Mouse (Mus musculus) kidney, postnatal 0 days (tissue): Measurements from ENCODE around the gene Tsga10. TPM values are rescaled to one million over a fixed set of nuclear protein-coding genes. Genes with fewer than 3 reads are reported as not detected.

ENCODE experiments used
- ATAC-seq: fragments of 200-750 bp; cut with Nextera tagmentation; replicated peaks from 2 replicates; pipeline ENCODE4 v1.8.0; 2017; ENCODE audit warnings: low read depth, moderate number of reproducible peaks, moderate TSS enrichment, moderate library complexity; ENCODE audit not compliant: low FRiP score
- DNase-seq: peaks from one replicate; pipeline ENCODE4 v3.0.0-alpha.2; 2016; ENCODE audit warnings: low spot score
- H3K27ac ChIP-seq: fragments of 300-500 bp; sonication (generic); 2 replicates; pipeline ENCODE4 v1.5.1; 2014; ENCODE audit warnings: mild to moderate bottlenecking
- H3K27me3 ChIP-seq: fragments of 300-500 bp; sonication (generic); 2 replicates; pipeline ENCODE4 v1.6.1; 2014; ENCODE audit warnings: low read length, mixed read lengths; ENCODE audit not compliant: insufficient read depth
- H3K36me3 ChIP-seq: fragments of 300-500 bp; sonication (generic); 2 replicates; pipeline ENCODE4 v1.6.1; 2014; ENCODE audit warnings: low read length, mixed read lengths; ENCODE audit not compliant: insufficient read depth
- H3K4me1 ChIP-seq: fragments of 300-500 bp; sonication (generic); replicated peaks from 2 replicates; pipeline ENCODE4 v1.6.1; 2014; ENCODE audit warnings: antibody characterized with exemption, low read length, mixed read lengths; ENCODE audit not compliant: insufficient read depth
- H3K4me2 ChIP-seq: fragments of 300-500 bp; sonication (generic); 2 replicates; pipeline ENCODE4 v1.6.1; 2014; ENCODE audit warnings: mild to moderate bottlenecking, low read length, moderate library complexity, mixed read lengths
- H3K4me3 ChIP-seq: fragments of 300-500 bp; sonication (generic); replicated peaks from 2 replicates; pipeline ENCODE4 v1.5.1; 2014; ENCODE audit warnings: low read depth, low read length
- H3K9ac ChIP-seq: fragments of 300-500 bp; sonication (generic); 2 replicates; pipeline ENCODE4 v1.6.1; 2014; ENCODE audit warnings: low read depth, low read length
- H3K9me3 ChIP-seq: fragments of 300-500 bp; sonication (generic); replicated peaks from 2 replicates; pipeline ENCODE4 v1.6.1; 2016; ENCODE audit warnings: low read length, inconsistent platforms, mixed read lengths
- CTCF ChIP-seq: IDR thresholded peaks from 2 replicates; pipeline ENCODE4 v1.5.1; 2016; ENCODE audit warnings: antibody characterized with exemption, low read depth, mild to moderate bottlenecking, moderate library complexity
- WGBS: fragments of 180-500 bp; shearing (Covaris S2); extraction: QIAGEN DNeasy Blood & Tissue Kit; methylation state at CpG from one replicate; pipeline ENCODE4 v1.1.7; 2014; 5-methylcytosine and 5-hydroxymethylcytosine counted together
- polyA plus RNA-seq: library from polyadenylated mRNA; unstranded; fragments of >200 nt; fragmentation: Nextera tagmentation; extraction: Ambion mirVana; gene quantifications from 2 replicates; pipeline ENCODE4 v1.2.1, GENCODE M21; 2015

The Tsga10 gene
- polyA plus RNA-seq, 1 experiment from 2014 or later, result 5.3 TPM

DNA sequence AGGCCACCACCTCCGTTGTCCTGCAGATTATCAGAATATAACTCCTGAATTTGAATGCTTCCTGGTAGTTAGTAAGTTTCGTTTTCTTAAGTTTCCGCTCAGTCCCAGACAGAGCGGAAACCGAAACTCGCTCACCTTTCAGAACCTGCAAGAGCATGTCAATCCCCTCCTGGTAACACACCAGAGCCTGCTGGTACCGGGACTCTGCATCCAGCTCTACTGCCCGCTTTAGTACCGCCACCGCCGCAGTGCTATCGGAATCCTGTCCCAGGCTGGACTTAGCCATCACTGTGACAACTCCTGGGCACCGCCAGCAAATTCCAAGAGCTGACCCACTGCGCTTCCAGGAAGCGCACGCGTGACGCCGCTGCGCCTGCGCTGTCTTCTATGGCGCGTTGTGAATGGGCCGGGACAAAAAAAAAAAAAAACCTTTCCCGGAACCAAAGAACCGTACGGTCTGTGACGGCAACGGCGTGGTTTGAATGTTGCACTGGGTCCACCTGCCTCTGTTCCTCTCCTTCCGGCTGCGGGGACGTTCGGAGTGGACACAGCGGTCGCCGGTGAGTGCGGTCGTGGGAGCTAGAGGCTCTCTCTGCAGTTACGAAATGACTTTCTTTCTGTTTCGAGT is 23.9 kb upstream of the Tsga10 start, which contains the start of the genes Mitd1 and Mrpl30:
Gene Mitd1, minus strand, starts transcription at position 387 of the 628 bp plus-strand sequence.
Gene Mrpl30, plus strand, starts transcription at position 453 of the 628 bp plus-strand sequence.
- 0 out of 2 replicates have a peak, but pooled peaks cover 6% of the 10 kb centered on the region for H3K4me1 ChIP-seq
- peak; percentile 93 for DNase-seq
- TF ChIP-seq CTCF, result 0 out of 2 replicates have a peak, but pooled peaks have one; percentile 2
- no peaks in the 10 kb centered on the region for H3K9me3 ChIP-seq
- H3K9ac ChIP-seq, result peak within 1 kb of the TSS; percentile 64
- H3K27me3 ChIP-seq, result no peaks in the 10 kb centered on the region
- peak within 1 kb of the TSS; percentile 72 for H3K27ac ChIP-seq
- WGBS, result under 1% methylated on average over 41 of the region's 41 CpGs
- peak within 1 kb of the TSS; percentile 71 for H3K4me2 ChIP-seq
- ATAC-seq, result peak; percentile 92
- H3K36me3 ChIP-seq, result 0 out of 2 replicates have a peak, but pooled peaks cover 1% of the 10 kb centered on the region
- H3K4me3 ChIP-seq, result peak within 1 kb of the TSS; percentile 59

DNA sequence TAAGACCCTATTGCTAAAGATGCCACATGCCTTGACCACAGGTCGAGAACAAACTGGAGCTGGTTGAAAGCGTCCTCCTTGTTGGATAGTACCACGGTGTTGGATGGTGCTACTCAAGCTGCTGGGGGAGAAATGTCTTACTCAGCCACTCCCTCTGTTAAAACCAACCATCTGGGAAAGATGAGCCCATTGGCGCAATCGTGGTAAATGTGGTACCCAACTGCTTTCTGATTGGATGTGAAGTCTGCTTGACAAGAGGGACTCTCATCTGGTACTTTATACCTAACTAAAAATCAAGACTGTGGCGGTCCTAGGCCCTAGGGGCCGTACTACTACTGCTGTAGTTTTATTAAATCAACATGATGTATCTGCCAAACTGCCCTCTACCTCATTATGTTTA is 23.0 kb upstream of the Tsga10 start:
- Histone ChIP-seq H3K4me1 (0 out of 2 replicates have a peak, but pooled peaks cover 6% of the 10 kb centered on the region), H3K36me3 (0 out of 2 replicates have a peak, but pooled peaks cover 4% of the 10 kb centered on the region), H3K9me3 (no peaks in the 10 kb centered on the region), H3K4me3 (peak overlapping the region; percentile 59), H3K4me2 (peak overlapping the region; percentile 52), H3K27ac (no peak overlapping the region), H3K9ac (peak overlapping the region; percentile 64), H3K27me3 (no peaks in the 10 kb centered on the region)
- WGBS, result 86% methylated on average over 7 of the region's 7 CpGs
- DNase-seq, result no peak
- TF ChIP-seq CTCF, result no peak
- no peak for ATAC-seq

DNA sequence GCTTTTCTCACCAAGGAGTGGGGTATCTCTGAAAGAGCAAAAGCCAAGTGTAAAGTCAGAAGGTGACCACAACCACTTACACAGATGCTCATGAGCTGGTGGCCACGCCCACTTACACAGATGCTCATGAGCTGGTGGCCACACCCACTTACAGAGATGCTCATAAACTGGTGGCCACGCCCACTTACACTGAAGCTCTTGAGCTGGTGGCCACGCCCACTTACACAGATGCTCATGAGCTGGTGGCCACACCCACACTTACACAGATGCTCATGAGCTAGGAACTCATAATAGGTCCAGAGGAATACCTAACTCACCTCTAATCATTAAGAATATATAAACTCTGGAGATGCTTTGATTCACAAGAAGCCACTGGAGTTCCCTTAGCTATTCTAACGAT is 18.2 kb upstream of the Tsga10 start:
- Histone ChIP-seq H3K36me3 (peaks cover 24% of the 10 kb centered on the region), H3K4me3 (no peak overlapping the region), H3K9ac (no peak overlapping the region), H3K9me3 (no peaks in the 10 kb centered on the region), H3K27ac (no peak overlapping the region), H3K4me1 (0 out of 2 replicates have a peak, but pooled peaks cover 5% of the 10 kb centered on the region), H3K4me2 (no peak overlapping the region), H3K27me3 (no peaks in the 10 kb centered on the region)
- no peak for DNase-seq
- no peak for ATAC-seq
- WGBS, result 79% methylated on average over 4 of the region's 4 CpGs
- no peak for TF ChIP-seq CTCF

DNA sequence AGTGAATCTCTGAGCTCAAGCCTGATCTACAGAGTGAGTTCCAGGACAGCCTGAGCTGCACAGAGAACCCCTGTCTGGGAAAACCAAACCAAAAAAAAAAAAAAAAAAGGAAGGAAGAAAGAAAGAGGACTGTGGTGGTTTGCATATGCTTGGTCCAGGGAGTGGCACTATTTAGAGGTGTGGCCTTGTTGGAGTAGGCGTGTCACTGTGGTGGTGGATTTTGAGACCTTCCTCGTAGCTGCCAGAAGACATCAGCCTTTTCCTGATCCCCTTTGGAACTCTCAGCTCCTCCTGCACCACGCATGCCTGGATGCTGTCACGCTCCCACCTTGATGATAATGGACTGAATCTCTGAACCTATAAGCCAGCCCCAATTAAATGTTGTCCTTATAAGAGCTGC is 17.2 kb upstream of the Tsga10 start:
- H3K27ac ChIP-seq, result no peak overlapping the region
- no peaks in the 10 kb centered on the region for H3K4me1 ChIP-seq
- H3K4me2 ChIP-seq, result no peak overlapping the region
- ATAC-seq, result no peak
- no peak for DNase-seq
- no peaks in the 10 kb centered on the region for H3K9me3 ChIP-seq
- 92% methylated on average over 4 of the region's 4 CpGs for WGBS
- H3K9ac ChIP-seq, result no peak overlapping the region
- no peaks in the 10 kb centered on the region for H3K27me3 ChIP-seq
- peaks cover 33% of the 10 kb centered on the region for H3K36me3 ChIP-seq
- TF ChIP-seq CTCF, result no peak
- no peak overlapping the region for H3K4me3 ChIP-seq

DNA sequence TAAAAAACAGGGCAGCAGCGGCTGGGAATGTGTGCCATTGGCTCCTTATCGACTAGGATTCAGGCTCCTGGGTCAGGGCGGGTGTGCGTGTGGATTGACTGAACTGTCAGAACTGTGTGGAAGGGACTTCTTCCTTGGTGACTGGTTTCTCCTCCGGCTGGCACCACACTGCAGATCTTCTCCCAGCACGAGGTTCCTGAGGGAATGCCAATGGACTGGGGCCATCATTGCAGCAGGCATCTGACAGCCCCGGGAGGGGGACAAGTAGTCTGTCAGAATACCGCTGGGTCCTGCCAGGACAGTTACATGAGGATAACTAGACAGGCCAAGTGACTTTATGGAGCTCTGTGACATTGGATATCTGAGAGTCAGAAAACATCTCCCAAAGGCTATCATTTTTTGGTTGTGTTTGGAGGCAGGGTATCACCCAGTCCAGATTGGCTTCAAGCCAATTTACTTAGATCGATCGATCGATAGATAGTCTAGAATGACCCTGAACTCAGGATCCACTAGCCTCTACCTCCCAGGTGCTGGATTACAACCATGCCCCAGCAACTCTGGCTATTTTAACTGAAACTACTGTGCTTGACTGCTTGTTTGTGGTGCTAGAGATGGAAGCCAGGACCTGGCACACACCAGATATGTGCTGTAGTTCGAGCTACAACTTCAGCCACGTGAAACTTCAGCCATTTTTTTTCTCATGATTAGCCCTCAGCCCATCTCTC is 11.7 kb upstream of the Tsga10 start:
- no peak for ATAC-seq
- H3K9me3 ChIP-seq, result no peaks in the 10 kb centered on the region
- no peak overlapping the region for H3K4me3 ChIP-seq
- WGBS, result 93% methylated on average over 13 of the region's 13 CpGs
- H3K4me2 ChIP-seq, result no peak overlapping the region
- H3K9ac ChIP-seq, result no peak overlapping the region
- no peak overlapping the region for H3K27ac ChIP-seq
- H3K4me1 ChIP-seq, result no peaks in the 10 kb centered on the region
- no peak for DNase-seq
- peaks cover 48% of the 10 kb centered on the region for H3K36me3 ChIP-seq
- no peaks in the 10 kb centered on the region for H3K27me3 ChIP-seq
- TF ChIP-seq CTCF, result no peak

DNA sequence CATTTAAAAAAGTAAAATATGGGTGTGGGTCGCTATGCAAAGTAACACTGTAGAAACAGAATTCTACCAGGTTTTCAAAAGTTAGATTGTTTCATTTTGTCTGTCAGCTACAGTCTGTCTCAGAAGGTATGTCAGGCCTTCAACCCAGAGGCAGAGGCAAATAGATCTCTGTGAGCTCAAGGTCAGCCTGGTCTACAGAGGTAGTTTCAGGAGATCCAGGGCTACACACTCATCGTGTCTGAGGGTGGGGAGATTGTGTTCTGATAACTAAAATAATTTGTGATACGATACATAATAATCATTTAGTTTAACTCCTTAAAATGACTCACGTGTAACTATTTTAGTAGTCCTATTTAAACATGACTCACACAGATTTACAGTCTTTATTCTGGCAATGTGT is 6.9 kb upstream of the Tsga10 start:
- ATAC-seq, result no peak
- no peak overlapping the region for H3K4me3 ChIP-seq

More for the DNA sequence above, 6.9 kb upstream of the Tsga10 start:
- Histone ChIP-seq H3K9ac (no peak overlapping the region), H3K4me1 (peaks cover 5% of the 10 kb centered on the region), H3K4me2 (peak overlapping the region; percentile 69; the same call in 1 of the 2 replicates), H3K36me3 (peaks cover 23% of the 10 kb centered on the region), H3K27me3 (no peaks in the 10 kb centered on the region), H3K9me3 (no peaks in the 10 kb centered on the region), H3K27ac (no peak overlapping the region)
- no peak for DNase-seq
- 86% methylated on average over 4 of the region's 4 CpGs for WGBS
- TF ChIP-seq CTCF, result no peak
